Mouse (Mus musculus) lung, embryonic 15.5 days (tissue): Measurements from ENCODE around the gene Gas2l1. TPM values are rescaled to one million over a fixed set of nuclear protein-coding genes. Genes with fewer than 3 reads are reported as not detected.

Experiments
- ATAC-seq: fragments of 200-750 bp; cut with Nextera tagmentation; 2 replicates; pipeline ENCODE4 v1.8.0; 2017; ENCODE audit warnings: moderate number of reproducible peaks, borderline replicate concordance; ENCODE audit not compliant: low FRiP score, low TSS enrichment; ENCODE audit errors: extremely low read depth
- H3K27ac ChIP-seq: fragments of 300-500 bp; sonication (generic); 2 replicates; pipeline ENCODE4 v1.5.1; 2015; ENCODE audit warnings: moderate library complexity, mild to moderate bottlenecking, inconsistent platforms
- H3K27me3 ChIP-seq: fragments of 300-500 bp; sonication (generic); 2 replicates; pipeline ENCODE4 v1.6.1; 2015; ENCODE audit warnings: inconsistent platforms
- H3K36me3 ChIP-seq: fragments of 300-500 bp; sonication (generic); 2 replicates; pipeline ENCODE4 v1.6.1; 2015; ENCODE audit warnings: inconsistent platforms
- H3K4me1 ChIP-seq: fragments of 300-500 bp; sonication (generic); 2 replicates; pipeline ENCODE4 v1.6.1; 2015; ENCODE audit warnings: inconsistent platforms
- H3K4me2 ChIP-seq: fragments of 300-500 bp; sonication (generic); 2 replicates; pipeline ENCODE4 v1.6.1; 2015; ENCODE audit warnings: inconsistent platforms, mild to moderate bottlenecking, moderate library complexity
- H3K4me3 ChIP-seq: fragments of 300-500 bp; sonication (generic); 2 replicates; pipeline ENCODE4 v1.5.1; 2015; ENCODE audit warnings: mild to moderate bottlenecking, inconsistent platforms
- H3K9ac ChIP-seq: fragments of 300-500 bp; sonication (generic); 2 replicates; pipeline ENCODE4 v1.6.1; 2015; ENCODE audit warnings: inconsistent platforms
- H3K9me3 ChIP-seq: fragments of 300-500 bp; sonication (generic); 2 replicates; pipeline ENCODE4 v1.6.1; 2016; ENCODE audit warnings: inconsistent platforms
- WGBS: fragments of 180-500 bp; shearing (Covaris S2); methylation state at CpG from one replicate; pipeline ENCODE4 v1.1.7; 2015; 5-methylcytosine and 5-hydroxymethylcytosine counted together
- polyA plus RNA-seq: library from polyadenylated mRNA; unstranded; fragments of >200 nt; fragmentation: Nextera tagmentation; extraction: Ambion mirVana; gene quantifications from 2 replicates; pipeline ENCODE4 v1.2.1, GENCODE M21; 2015

The Gas2l1 gene
- polyA plus RNA-seq, 1 experiment from 2014 or later = 27.1 TPM

DNA sequence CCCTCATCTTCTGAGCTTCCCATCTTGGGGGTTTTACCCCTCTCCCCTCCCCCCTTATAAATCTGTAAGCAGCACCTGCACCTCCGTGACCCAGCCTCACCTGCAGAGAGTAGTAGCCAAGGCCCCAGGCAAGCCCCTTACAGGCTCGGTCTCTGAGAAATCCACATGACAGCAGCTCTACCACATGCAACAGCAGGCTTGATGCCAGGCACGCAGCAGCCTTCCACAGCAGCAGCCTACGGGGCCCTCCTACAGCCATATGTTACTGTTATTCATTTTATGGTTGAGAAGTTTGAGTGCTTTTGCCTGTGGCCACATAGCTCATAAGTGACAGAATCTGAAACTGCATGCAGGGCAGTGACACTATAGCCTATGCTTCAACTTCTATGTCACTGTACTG, 29.7 kb downstream of the Gas2l1 start:
- Histone ChIP-seq H3K4me3 (no peak overlapping the region), H3K9ac (no peak overlapping the region), H3K4me2 (no peak overlapping the region), H3K27me3 (no peaks in the 10 kb centered on the region), H3K4me1 (no peaks in the 10 kb centered on the region), H3K36me3 (peaks cover 60% of the 10 kb centered on the region), H3K9me3 (no peaks in the 10 kb centered on the region), H3K27ac (no peak overlapping the region)
- 91% methylated on average over 4 of the region's 4 CpGs for WGBS
- ATAC-seq = no peak

DNA sequence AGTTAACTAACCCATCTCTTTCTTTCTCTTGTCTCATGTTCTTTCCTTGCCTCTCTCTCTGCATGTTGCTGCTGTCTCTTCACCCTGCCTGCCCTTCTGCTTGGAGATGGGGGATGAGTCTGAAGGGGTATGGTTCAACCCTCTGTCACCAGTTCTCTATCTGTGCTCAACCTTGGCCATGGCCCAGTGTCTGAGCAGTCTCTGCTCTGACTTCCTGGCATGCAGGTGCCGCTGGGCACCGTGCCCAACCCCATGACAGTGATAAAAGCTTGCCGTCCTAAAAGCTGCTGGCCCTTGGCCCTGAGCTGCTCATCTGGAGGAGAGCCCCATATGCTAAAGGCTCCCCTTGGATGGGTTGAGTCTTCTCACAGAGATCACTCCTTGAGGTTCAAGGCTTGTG, 32.0 kb downstream of the Gas2l1 start:
- H3K4me1 ChIP-seq = no peaks in the 10 kb centered on the region
- no peak overlapping the region for H3K27ac ChIP-seq
- H3K9ac ChIP-seq = no peak overlapping the region
- H3K4me3 ChIP-seq = no peak overlapping the region
- H3K9me3 ChIP-seq = no peaks in the 10 kb centered on the region
- H3K36me3 ChIP-seq = peaks cover 64% of the 10 kb centered on the region
- H3K4me2 ChIP-seq = no peak overlapping the region
- H3K27me3 ChIP-seq = no peaks in the 10 kb centered on the region
- ATAC-seq = no peak
- WGBS = 79% methylated on average over 3 of the region's 3 CpGs

DNA sequence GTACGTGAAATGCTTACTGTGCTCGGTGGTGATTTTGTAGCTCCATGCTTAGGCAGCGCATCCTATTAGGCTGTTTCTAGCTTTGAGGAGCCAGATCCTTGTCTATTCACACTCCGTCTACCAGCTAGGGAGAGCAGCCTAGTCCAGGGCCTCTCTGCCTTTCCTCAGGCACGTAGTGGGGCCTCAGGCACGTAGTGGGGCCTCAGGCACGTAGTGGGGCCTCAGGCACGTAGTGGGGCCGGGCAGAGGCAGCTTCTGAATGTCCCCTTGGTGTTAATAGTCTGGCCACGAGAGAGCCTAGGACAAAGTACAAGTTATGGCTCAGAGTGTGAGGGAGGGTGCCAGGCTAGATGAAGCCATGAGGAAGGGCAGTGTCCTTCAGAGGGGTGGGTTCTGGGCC, 32.4 kb downstream of the Gas2l1 start:
- ATAC-seq = no peak
- no peak overlapping the region for H3K27ac ChIP-seq
- no peak overlapping the region for H3K4me3 ChIP-seq
- peaks cover 66% of the 10 kb centered on the region for H3K36me3 ChIP-seq
- no peak overlapping the region for H3K4me2 ChIP-seq
- H3K9ac ChIP-seq = no peak overlapping the region
- no peaks in the 10 kb centered on the region for H3K9me3 ChIP-seq
- 92% methylated on average over 10 of the region's 10 CpGs for WGBS
- H3K27me3 ChIP-seq = no peaks in the 10 kb centered on the region
- H3K4me1 ChIP-seq = no peaks in the 10 kb centered on the region

DNA sequence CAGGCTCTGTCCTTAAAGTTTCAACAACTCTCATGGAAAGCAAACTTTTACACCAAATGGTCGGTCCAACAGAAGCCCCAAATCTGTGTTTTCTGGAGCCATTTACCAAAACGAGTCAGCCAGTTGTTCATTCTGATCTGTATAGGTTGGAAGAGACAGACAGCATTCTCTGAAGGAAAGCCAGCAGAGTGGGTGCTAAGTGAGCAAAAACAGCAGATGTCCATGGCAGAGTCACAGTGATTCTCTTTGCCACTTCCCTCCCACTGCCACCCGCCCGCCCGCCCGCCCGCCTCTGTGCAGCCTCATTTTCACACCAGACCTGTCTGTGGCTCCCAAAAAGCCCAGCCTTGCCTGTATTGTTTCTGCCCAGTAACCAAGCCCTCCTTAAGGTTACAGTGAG, 36.9 kb downstream of the Gas2l1 start:
- no peak overlapping the region for H3K9ac ChIP-seq
- H3K4me2 ChIP-seq = no peak overlapping the region
- no peaks in the 10 kb centered on the region for H3K27me3 ChIP-seq
- no peaks in the 10 kb centered on the region for H3K4me1 ChIP-seq
- ATAC-seq = no peak
- no peak overlapping the region for H3K27ac ChIP-seq
- no peak overlapping the region for H3K4me3 ChIP-seq
- WGBS = 92% methylated on average over 7 of the region's 7 CpGs
- H3K36me3 ChIP-seq = peaks cover 57% of the 10 kb centered on the region
- H3K9me3 ChIP-seq = no peaks in the 10 kb centered on the region

DNA sequence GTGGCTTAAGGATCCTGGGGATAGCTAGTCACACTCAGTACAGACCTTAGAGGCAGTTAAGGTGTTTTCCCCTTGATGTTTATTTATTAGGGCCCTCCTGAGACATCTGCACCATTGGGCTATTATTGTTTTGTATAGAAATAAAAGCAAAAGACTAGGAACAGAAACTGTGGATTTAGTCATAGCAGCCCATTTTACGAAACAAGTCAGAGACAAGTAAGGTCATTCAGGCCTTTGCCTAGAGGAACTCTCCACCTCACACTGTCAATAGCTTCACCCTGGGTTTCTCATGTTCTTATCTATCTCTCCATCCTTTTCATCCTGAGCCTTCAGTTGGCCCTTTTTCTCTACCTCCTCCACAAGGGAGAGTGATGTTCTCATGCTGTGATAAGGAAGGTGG, 40.0 kb downstream of the Gas2l1 start:
- Histone ChIP-seq H3K4me3 (no peak overlapping the region), H3K27ac (no peak overlapping the region), H3K9me3 (no peaks in the 10 kb centered on the region), H3K4me2 (no peak overlapping the region), H3K36me3 (peaks cover 41% of the 10 kb centered on the region), H3K9ac (no peak overlapping the region), H3K4me1 (no peaks in the 10 kb centered on the region), H3K27me3 (no peaks in the 10 kb centered on the region)
- WGBS = 100% methylated on average over 1 of the region's 1 CpGs
- ATAC-seq = no peak

DNA sequence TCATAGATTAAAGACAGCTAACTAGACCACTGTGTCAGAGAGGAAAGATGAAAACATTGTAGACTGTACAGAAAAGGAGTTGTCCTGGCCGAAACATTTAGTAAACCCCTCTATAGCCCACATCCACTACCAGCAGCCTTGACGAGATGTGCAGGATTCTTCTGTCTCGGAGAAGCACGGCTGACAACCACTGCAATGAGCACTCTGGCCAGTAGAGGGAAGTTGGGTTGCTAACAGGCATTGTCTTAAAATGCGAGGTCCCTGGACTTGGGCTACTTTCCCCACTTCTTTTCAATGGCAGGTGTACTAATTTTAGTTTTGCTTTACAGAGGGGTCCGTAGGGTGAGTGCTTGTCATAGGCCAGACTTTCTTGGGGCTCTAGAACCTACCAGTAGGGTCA, 47.6 kb downstream of the Gas2l1 start:
- no peaks in the 10 kb centered on the region for H3K4me1 ChIP-seq
- WGBS = 66% methylated on average over 6 of the region's 6 CpGs
- ATAC-seq = no peak
- no peak overlapping the region for H3K4me3 ChIP-seq
- H3K36me3 ChIP-seq = peaks cover 62% of the 10 kb centered on the region
- H3K27me3 ChIP-seq = no peaks in the 10 kb centered on the region
- H3K4me2 ChIP-seq = no peak overlapping the region
- no peak overlapping the region for H3K27ac ChIP-seq
- H3K9me3 ChIP-seq = no peaks in the 10 kb centered on the region
- no peak overlapping the region for H3K9ac ChIP-seq

DNA sequence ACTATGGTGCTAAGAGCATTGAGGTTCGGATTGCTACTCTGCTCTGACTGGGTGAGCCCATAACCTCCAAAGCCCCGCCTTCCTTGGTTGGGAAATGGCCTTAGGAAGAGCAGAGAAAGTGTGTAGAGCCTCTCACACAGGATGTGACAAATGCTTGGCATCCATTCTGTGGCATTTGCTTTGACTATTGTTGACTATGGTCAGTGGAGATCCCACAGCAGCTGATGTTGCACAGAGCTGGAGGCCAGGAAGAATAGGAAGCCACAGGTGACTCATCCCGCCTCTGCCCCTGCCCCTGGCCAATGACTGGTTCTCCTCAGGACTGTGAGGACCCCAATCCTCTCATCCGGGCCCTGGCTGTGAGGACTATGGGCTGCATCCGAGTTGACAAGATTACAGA, 48.8 kb downstream of the Gas2l1 start:
- 82% methylated on average over 5 of the region's 5 CpGs for WGBS
- no peak overlapping the region for H3K4me2 ChIP-seq
- peaks cover 58% of the 10 kb centered on the region for H3K36me3 ChIP-seq
- H3K9ac ChIP-seq = no peak overlapping the region
- no peaks in the 10 kb centered on the region for H3K4me1 ChIP-seq
- no peak for ATAC-seq
- H3K27ac ChIP-seq = no peak overlapping the region
- H3K27me3 ChIP-seq = no peaks in the 10 kb centered on the region
- H3K9me3 ChIP-seq = no peaks in the 10 kb centered on the region
- no peak overlapping the region for H3K4me3 ChIP-seq

DNA sequence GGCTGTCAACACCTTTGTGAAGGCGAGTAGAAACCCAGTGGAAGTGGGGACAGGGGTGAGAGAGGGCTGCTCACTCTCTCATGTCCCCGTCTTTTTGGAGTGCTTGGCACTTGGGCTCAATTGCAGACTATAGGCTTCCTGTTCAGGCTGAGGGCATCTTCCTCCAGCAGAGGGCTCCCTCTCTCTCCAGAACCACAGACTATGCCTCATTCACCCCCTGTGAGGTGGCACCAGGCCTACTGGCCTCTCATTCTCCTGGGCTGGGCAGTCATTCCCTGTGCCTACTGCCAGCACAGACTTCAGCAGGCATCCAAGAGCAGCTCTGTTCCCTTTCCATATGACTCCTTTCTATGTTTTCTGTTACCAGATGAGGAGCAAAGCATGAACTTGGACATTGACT, 49.4 kb downstream of the Gas2l1 start:
- no peaks in the 10 kb centered on the region for H3K4me1 ChIP-seq
- no peak overlapping the region for H3K4me3 ChIP-seq
- WGBS = 45% methylated on average over 2 of the region's 2 CpGs
- no peak overlapping the region for H3K9ac ChIP-seq
- H3K9me3 ChIP-seq = no peaks in the 10 kb centered on the region
- peaks cover 57% of the 10 kb centered on the region for H3K36me3 ChIP-seq
- H3K4me2 ChIP-seq = no peak overlapping the region
- H3K27ac ChIP-seq = no peak overlapping the region
- no peak for ATAC-seq
- H3K27me3 ChIP-seq = no peaks in the 10 kb centered on the region

DNA sequence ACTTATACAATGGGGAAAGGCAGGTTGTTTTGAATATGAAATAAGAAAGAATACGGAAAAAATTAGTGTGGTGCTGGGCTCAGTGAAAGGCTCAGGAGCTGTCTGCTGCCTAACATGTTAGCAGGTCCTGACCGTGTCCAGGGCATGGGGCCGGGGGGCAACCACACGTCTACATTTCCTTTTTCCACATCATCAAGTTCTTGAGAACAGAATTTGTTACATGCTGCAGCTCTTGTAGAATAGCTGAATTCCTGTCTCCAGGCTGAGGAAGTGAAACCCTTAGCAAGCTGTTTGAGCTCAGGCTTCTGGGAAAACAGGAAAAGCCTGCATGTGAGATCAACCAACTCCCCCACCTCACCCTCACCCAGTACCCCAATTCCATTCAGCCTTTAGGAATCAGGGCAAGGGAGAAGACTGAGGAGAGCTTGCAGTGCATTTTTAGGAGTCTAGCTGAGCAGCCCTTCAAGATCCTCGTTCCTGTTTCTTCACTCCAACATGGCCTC, 52.9 kb downstream of the Gas2l1 start:
- Histone ChIP-seq H3K9me3 (no peaks in the 10 kb centered on the region), H3K27me3 (no peaks in the 10 kb centered on the region), H3K9ac (no peak overlapping the region), H3K36me3 (peaks cover 33% of the 10 kb centered on the region), H3K27ac (no peak overlapping the region), H3K4me1 (no peaks in the 10 kb centered on the region), H3K4me2 (no peak overlapping the region), H3K4me3 (no peak overlapping the region)
- ATAC-seq = no peak
- 78% methylated on average over 5 of the region's 5 CpGs for WGBS

DNA sequence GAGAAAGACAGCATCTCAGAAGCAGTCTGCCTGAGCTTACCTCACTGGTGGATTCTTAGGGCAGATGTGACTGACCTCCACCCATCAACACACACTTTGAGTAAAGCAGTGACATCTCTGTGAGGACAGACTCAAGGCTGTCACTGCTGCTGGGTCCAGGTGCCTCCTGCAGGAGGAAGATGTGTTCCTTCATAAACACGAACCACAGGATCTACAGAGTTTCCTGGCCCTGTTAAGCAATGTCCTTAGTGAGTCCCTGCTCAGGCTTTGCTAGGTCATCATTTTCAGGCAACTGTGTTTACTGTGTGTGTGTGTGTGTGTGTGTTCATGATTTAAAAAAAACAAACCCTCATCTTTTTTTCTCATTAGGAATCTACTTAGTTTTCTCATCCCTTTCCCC, 53.6 kb downstream of the Gas2l1 start:
- 68% methylated on average over 1 of the region's 1 CpGs for WGBS
- no peak overlapping the region for H3K27ac ChIP-seq
- ATAC-seq = no peak
- no peaks in the 10 kb centered on the region for H3K4me1 ChIP-seq
- peaks cover 26% of the 10 kb centered on the region for H3K36me3 ChIP-seq
- H3K4me2 ChIP-seq = no peak overlapping the region
- no peak overlapping the region for H3K9ac ChIP-seq
- no peaks in the 10 kb centered on the region for H3K9me3 ChIP-seq
- no peaks in the 10 kb centered on the region for H3K27me3 ChIP-seq
- H3K4me3 ChIP-seq = no peak overlapping the region

DNA sequence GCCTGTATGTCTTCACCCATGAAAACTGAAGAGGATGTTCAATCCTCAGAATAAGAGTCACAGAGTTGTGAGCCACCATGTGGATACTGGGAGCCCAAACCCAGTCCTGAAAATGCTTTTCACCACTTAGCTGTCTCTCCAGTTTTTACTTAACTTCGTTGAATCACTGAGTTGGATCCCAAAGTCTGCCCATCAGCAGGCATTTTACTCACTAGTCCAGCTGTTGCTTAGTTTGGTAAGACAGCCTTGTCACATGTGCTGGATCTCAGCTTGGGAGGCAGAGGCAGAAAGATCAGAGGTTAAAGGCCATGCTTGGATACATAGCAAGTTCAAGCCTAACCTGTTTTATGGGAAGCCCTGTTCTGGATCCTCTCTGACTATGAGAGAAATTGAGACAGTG, 54.9 kb downstream of the Gas2l1 start:
- Histone ChIP-seq H3K4me2 (no peak overlapping the region), H3K27me3 (no peaks in the 10 kb centered on the region), H3K4me3 (no peak overlapping the region), H3K36me3 (peaks cover 18% of the 10 kb centered on the region; the same call in 1 of the 2 replicates), H3K9me3 (no peaks in the 10 kb centered on the region), H3K27ac (no peak overlapping the region), H3K9ac (no peak overlapping the region), H3K4me1 (no peaks in the 10 kb centered on the region)
- no peak for ATAC-seq
- whole genome bisulfite sequencing = 88% methylated on average over 1 of the region's 1 CpGs

DNA sequence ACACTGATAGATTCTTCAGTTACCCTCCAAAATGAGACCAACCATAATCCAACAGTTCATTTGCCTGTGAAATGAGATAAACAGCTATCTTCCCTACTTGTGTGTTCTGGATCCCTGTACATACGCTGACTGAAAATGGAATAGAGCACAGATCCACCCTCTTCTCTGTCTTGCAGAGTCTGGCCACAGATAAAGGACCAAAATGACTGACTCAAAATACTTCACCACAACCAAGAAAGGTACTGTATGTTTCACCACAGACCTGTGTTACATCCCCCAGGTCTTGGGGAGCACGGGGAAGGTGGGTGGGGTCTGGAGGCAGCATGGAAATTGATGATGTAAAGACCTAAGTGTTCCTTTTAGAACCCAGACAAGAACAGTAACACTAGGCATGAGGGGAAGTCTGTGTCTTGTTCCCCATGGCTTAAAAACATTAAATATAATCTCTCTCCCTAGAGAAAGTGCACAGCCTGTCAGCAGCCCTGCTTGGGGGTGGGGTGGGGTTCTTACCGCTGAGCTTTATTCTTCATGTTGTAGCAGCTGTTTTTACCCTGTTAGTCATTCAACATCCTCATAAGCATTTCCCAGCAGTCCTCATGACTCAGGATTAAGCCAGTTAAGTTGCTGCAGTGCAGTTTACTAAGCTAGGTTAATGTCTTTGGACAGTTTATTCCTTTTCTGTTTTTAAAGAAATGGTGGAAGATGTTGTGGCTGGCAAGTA, 55.6 kb downstream of the Gas2l1 start:
- Histone ChIP-seq H3K27ac (no peak overlapping the region), H3K36me3 (peaks cover 18% of the 10 kb centered on the region; the same call in 1 of the 2 replicates), H3K4me2 (no peak overlapping the region), H3K27me3 (no peaks in the 10 kb centered on the region), H3K4me3 (no peak overlapping the region), H3K4me1 (no peaks in the 10 kb centered on the region), H3K9me3 (no peaks in the 10 kb centered on the region), H3K9ac (no peak overlapping the region)
- no peak for ATAC-seq
- WGBS = 65% methylated on average over 3 of the region's 3 CpGs

DNA sequence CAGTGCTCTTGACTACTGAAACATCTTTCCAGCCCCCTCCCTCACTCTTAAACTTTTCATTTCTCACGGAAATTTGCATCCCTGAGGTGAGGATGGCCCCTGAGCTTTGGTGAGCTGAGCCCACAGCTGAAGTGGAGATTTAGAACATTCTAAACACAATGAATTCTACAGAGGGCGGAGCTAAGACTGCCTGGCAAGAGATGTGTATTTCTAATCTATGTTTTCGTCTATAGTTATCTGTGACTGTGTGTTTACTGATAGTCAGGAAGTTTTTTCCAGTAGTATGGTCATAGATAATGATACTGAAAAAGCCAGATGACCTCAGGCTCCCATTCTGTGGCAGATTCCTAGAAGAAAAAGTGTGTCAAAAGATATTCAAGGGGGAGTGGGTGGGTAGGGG, 56.3 kb downstream of the Gas2l1 start:
- Histone ChIP-seq H3K27ac (no peak overlapping the region), H3K4me1 (no peaks in the 10 kb centered on the region), H3K9me3 (no peaks in the 10 kb centered on the region), H3K4me2 (no peak overlapping the region), H3K27me3 (no peaks in the 10 kb centered on the region), H3K36me3 (peaks cover 14% of the 10 kb centered on the region; the same call in 1 of the 2 replicates), H3K9ac (no peak overlapping the region), H3K4me3 (no peak overlapping the region)
- WGBS = 62% methylated on average over 3 of the region's 3 CpGs
- ATAC-seq = no peak
